Mouse (Mus musculus) thymus, adult 2 months (tissue): ENCODE measurements around the gene Krtap12-1. TPM values are rescaled to one million over a fixed set of nuclear protein-coding genes. Genes with fewer than 3 reads are reported as not detected.
"Not testable (repeated sequence)": the region's sequence is repeated elsewhere in the genome, so short reads cannot be mapped to it uniquely, and the experiment has no call there.

Experiments
- DNase-seq: peaks from one replicate; pipeline ENCODE4 v3.0.0; 2021
- H3K27ac ChIP-seq: fragments of 200-500 bp; 2 replicates; pipeline ENCODE4 v1.5.1; 2012; ENCODE audit warnings: low read length, control low read depth; ENCODE audit not compliant: control insufficient read depth, insufficient read depth
- H3K27me3 ChIP-seq: fragments of 200-500 bp; 2 replicates; pipeline ENCODE4 v1.6.1; 2012; ENCODE audit warnings: mild to moderate bottlenecking, low read length, moderate library complexity, mixed read lengths; ENCODE audit not compliant: control insufficient read depth, insufficient read depth
- H3K36me3 ChIP-seq: fragments of 200-500 bp; 2 replicates; pipeline ENCODE4 v1.6.1; 2012; ENCODE audit warnings: mild to moderate bottlenecking, low read length, moderate library complexity; ENCODE audit not compliant: control insufficient read depth, insufficient read depth
- H3K4me1 ChIP-seq: fragments of 200-500 bp; replicated peaks from 2 replicates; pipeline ENCODE4 v1.6.1; 2012; ENCODE audit warnings: low read length; ENCODE audit not compliant: control insufficient read depth, insufficient read depth
- H3K4me3 ChIP-seq: fragments of 200-500 bp; 2 replicates; pipeline ENCODE4 v1.5.1; 2012; ENCODE audit warnings: mild to moderate bottlenecking, low read length, control low read depth, moderate library complexity; ENCODE audit not compliant: control insufficient read depth, insufficient read depth
- CTCF ChIP-seq: fragments of 200-500 bp; IDR thresholded peaks from 2 replicates; pipeline ENCODE4 v1.5.1; 2012; ENCODE audit warnings: mild to moderate bottlenecking, control low read depth, low read length, moderate library complexity, borderline replicate concordance; ENCODE audit not compliant: control insufficient read depth, poor library complexity, insufficient read depth; ENCODE audit errors: extremely low read depth
- POLR2A ChIP-seq: fragments of 200-500 bp; IDR thresholded peaks from 2 replicates; pipeline ENCODE4 v1.6.1; 2012; ENCODE audit warnings: mild to moderate bottlenecking, low read length, control low read depth, moderate library complexity; ENCODE audit not compliant: control insufficient read depth, poor library complexity, insufficient read depth; ENCODE audit errors: extremely low read depth
- WGBS: fragments of 180-500 bp; shearing (Covaris S2); methylation state at CpG from one replicate; pipeline ENCODE4 v1.1.7; 2018; 5-methylcytosine and 5-hydroxymethylcytosine counted together
- polyA plus RNA-seq: library from polyadenylated mRNA; depleted of rRNA; stranded (reverse); fragments of >200 nt; gene quantifications from 2 replicates; pipeline ENCODE4 v1.2.3, GENCODE M21; 2012

Gene Krtap12-1
- polyA plus RNA-seq, 1 experiment = not detected

DNA sequence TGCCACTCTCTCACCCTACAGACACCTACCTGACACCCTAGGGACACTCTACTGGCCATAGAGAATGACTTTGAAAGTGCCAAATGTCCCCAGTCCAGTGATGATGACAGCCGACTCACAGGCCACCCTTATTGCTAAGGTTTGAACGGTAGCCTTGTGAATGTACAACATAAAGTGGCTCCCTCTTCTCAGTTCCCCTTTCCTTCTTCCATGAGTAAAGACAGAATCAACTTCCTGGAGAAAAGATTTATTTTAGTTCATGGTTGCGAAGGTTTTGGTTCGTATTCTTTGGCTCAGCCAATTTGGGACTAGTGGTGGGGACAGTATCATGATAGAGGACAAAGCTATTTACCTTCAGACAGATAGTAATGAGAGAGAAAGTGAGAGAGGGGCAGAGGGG is 18.5 kb downstream of the Krtap12-1 start:
- H3K27ac ChIP-seq = no peak overlapping the region

DNA sequence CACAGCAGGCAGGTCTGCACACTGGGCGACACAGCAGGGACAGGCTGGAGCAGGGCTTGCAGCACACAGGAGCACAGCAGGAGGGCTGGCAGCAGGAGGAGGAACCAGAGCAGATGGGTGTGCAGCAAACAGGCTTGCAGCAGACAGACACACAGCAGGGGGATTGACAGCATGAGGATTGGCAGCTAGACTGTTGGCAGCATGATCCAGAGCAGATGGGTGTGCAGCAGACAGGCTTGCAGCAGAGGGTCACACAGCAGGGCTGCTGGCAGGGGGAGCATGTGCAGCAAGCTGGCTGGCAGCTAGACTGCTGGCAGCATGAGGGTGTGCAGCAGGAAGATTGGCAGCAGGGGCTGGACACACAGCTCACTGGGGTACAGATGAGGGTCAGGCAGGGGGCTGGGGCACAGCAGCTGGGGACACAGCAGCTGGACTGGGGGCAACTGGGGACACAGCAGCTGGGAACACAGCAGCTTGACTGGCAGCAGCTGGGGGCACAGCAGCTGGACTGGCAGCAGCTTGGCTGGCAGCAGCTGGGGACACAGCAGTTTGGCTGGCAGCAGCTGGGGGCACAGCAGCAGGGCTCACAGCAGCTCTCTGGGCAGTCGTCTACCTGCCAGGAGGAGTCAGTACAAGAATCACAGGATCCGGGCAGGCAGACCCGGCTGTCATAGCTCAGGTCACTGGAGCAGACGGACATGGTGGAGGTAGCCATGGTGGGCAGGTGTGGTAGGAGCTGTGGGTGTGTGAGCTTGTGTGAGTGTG is 21.7 kb downstream of the Krtap12-1 start, which contains the start of gene Gm18596:
Gene Gm18596 (minus strand): TSS at position 715 of the 765 bp plus-strand sequence.
- H3K4me1 ChIP-seq, H3K4me3 ChIP-seq, H3K36me3 ChIP-seq, H3K27ac ChIP-seq, H3K27me3 ChIP-seq, DNase-seq: not testable (repeated sequence)
- 75% methylated on average over 5 of the region's 5 CpGs for WGBS

More for the DNA sequence above, 18.5 kb downstream of the Krtap12-1 start:
- 58% methylated on average over 4 of the region's 4 CpGs for WGBS
- Histone ChIP-seq H3K4me3 (no peak overlapping the region), H3K27me3 (no peaks in the 10 kb centered on the region), H3K36me3 (no peaks in the 10 kb centered on the region), H3K4me1 (no peaks in the 10 kb centered on the region)
- DNase-seq = no peak
- no peak for TF ChIP-seq CTCF
- no peak for TF ChIP-seq POLR2A

DNA sequence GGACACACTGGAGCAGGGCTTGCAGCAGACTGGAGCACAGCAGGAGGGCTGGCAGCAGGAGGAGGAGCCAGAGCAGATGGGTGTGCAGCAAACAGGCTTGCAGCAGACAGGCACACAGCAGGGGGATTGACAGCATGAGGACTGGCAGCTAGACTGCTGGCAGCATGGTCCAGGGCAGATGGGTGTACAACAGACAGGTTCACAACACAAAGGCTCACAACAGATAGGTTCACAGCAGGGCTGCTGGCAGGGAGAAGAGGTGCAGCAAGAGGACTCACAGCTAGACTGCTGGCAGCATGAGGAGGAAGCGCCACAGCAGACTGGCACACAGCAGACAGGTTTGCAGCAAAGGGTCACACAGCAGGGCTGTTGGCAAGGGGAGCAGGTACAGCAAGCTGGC is 30.3 kb downstream of the Krtap12-1 start:
- DNase-seq, H3K4me1 ChIP-seq, H3K27ac ChIP-seq, H3K4me3 ChIP-seq, H3K27me3 ChIP-seq, H3K36me3 ChIP-seq: not testable (repeated sequence)
- WGBS = 96% methylated on average over 1 of the region's 1 CpGs

DNA sequence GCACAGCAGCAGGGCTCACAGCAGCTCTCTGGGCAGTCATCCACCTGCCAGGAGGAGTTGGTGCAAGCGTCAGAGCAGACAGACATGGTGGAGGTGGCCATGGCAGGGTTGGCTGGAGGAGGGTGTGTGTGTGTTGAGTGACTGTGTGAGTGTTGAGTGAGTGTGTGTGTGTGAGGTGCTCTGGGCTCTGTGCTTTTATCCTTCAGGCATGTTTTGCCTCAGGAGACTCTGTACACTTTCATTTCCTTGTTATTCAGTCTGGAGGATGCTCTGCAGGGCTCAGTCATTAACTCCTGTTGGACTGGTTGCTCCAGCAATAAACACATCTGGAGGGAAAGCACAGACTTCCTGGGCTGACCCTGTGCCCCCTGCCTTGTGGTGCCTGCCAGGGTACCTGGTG is 30.9 kb downstream of the Krtap12-1 start, which contains the start of gene Gm9736:
Gene Gm9736 (minus strand): TSS at position 101 of the 400 bp plus-strand sequence.
- not testable (repeated sequence) for H3K36me3 ChIP-seq, H3K27ac ChIP-seq, H3K27me3 ChIP-seq, H3K4me1 ChIP-seq, DNase-seq, H3K4me3 ChIP-seq
- 52% methylated on average over 1 of the region's 1 CpGs for WGBS

DNA sequence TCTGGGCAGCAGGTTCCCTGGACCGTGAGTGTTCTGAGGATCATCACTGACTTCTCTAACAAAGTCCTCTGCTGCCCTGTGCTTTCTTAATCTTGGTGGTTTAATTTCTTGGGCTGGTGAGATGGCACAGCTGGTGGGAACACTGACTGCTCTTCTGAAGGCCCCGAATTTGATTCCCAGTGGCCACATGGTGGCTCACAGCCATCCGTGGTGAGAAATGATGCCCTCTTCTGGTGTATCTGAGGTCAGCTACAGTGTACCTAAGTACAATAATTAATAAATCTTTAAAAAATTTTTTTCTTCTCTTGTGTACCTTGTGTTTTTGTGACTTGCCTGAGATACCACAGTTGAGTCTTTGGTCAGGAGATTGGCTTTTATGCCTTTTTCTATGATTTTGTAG is 31.9 kb downstream of the Krtap12-1 start:
- not testable (repeated sequence) for H3K27me3 ChIP-seq, H3K36me3 ChIP-seq, H3K4me1 ChIP-seq, H3K4me3 ChIP-seq, DNase-seq, H3K27ac ChIP-seq
- whole genome bisulfite sequencing = 53% methylated on average over 3 of the region's 3 CpGs

DNA sequence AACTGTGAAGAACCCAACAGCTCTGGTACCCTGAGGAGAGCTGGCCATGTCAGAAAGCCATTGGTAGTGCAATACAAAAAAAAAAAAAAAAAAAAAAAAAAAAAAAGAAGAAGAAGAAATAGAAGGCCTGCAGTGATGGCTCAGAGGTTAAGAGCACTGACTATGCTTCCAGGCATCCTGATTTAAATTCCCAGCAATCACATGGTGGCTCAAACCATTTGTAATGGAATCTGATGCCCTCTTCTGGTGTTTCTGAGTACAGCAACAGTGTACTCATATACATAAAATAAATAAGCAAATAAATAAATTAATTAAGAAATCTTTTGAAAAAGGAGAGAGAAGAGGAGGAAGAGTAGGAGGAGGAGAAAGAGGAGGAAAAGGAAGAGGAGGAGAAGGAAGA is 33.0 kb downstream of the Krtap12-1 start:
- TF ChIP-seq CTCF (no peak), POLR2A (no peak)
- DNase-seq = no peak
- no peaks in the 10 kb centered on the region for H3K4me1 ChIP-seq
- no peaks in the 10 kb centered on the region for H3K27me3 ChIP-seq
- H3K36me3 ChIP-seq = no peaks in the 10 kb centered on the region
- H3K27ac ChIP-seq = no peak overlapping the region
- H3K4me3 ChIP-seq = no peak overlapping the region

DNA sequence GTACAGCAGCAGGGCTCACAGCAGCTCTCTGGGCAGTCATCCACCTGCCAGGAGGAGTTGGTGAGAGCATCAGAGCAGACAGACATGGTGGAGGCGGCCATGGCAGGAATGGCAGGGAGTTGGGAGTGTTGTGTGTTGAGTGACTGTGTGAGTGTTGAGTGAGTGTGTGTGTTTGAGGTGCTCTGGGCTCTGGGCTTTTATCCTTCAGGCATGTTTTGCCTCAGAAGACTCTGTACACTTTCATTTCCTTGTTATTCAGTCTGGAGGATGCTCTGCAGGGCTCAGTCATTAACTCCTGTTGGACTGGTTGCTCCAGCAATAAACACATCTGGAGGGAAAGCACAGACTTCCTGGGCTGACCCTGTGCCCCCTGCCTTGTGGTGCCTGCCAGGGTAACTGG is 39.2 kb downstream of the Krtap12-1 start, which contains the start of gene Gm3233:
Gene Gm3233 (minus strand): TSS at position 101 of the 400 bp plus-strand sequence.
- H3K4me1 ChIP-seq, H3K27me3 ChIP-seq, H3K4me3 ChIP-seq, DNase-seq, H3K27ac ChIP-seq, H3K36me3 ChIP-seq: not testable (repeated sequence)
- WGBS = 86% methylated on average over 1 of the region's 1 CpGs
